Mouse (Mus musculus): ENCODE results near the gene Zswim8.

- no peak for TF ChIP-seq GATA1 (IDR thresholded peaks at IDR 0.05; ENCODE audit: borderline replicate concordance, low read length)
- no peak for TF ChIP-seq FLI1 (IDR thresholded peaks at IDR 0.05; ENCODE audit: low read length)
These were observed 7.0 kb upstream of the Zswim8 start for GRCm38 (mm10) chr14:20700362-20700761.

Measured in megakaryocyte, embryonic 14.5 days (primary cell).